Mouse (Mus musculus) gastrocnemius, postnatal 25 days (tissue): ENCODE results near the gene Ldlrad3. TPM values are rescaled to one million over a fixed set of nuclear protein-coding genes. Genes with fewer than 3 reads are reported as not detected.

ENCODE experiments used
- DNase-seq: peaks from one replicate; pipeline ENCODE4 v3.0.0; 2022
- long read RNA-seq, 2 experiments: library from polyadenylated mRNA; stranded (forward); transcript quantifications; one replicate each; pipeline ENCODE4 v2.0.0; 2021
- total RNA-seq, 2 experiments: library from RNA; stranded (reverse); gene quantifications; 1 replicate in 1 of 2; 2 replicates in 1 of 2; pipeline ENCODE4 v1.2.3; 2021

The Ldlrad3 gene
- 1 to 10 TPM; 4.2 to 6.4 TPM for total RNA-seq
- long read RNA-seq, experiment 1, partial matches to known transcripts: 0 of 3 reads
- long read RNA-seq, experiment 1, other reads (novel, unspliced or antisense): 2 of 3 reads
- long read RNA-seq, experiment 2, partial matches to known transcripts: 1 of 4 reads
- long read RNA-seq, experiment 2, other reads (novel, unspliced or antisense): 2 of 4 reads

DNA sequence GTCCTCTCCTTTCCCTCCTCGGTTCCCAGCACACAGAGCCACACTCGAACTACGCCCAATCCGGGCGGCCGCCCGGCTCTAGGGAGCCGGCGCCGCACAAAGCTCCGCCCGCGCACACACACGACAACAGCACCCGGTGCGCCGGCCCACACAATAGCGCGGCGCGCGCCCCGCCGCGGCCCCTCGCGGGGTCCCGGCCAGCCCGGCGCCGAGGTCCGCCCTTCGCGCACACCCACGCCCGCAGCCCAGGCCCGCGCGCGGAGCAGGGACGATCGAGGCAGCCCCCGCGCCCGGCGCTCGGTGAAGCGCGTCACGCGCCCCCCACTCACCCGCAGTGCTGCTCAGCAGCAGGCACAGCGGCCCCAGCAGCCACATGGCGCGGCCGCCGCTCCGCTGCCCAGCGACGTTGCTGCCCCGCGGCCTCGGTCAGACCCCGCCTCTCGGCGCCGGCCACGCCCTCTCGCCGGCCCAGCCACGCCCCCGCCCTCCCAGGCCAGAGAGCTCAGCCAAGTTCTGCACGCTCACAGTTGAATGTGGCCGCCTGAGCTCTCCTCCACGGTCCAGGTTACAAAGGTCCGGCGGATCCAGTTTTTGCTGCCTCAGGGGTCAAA lies at the start of gene Ldlrad3:
TSS of gene Ldlrad3 (minus strand) at position 435 of the 611 bp plus-strand sequence.
- DNase-seq: peak; percentile 93

GRCm38 (mm10) chr2:102231470-102231869 lies 45.3 kb upstream of the Ldlrad3 start:
- peak; percentile 37 for DNase-seq

- DNase-seq: peak; percentile 58
Observed at GRCm38 (mm10) chr2:102229126-102229525, 42.9 kb upstream of the Ldlrad3 start.

- peak; percentile 12 for DNase-seq
Observed at GRCm38 (mm10) chr2:102228331-102228730, 42.1 kb upstream of the Ldlrad3 start.

DNA sequence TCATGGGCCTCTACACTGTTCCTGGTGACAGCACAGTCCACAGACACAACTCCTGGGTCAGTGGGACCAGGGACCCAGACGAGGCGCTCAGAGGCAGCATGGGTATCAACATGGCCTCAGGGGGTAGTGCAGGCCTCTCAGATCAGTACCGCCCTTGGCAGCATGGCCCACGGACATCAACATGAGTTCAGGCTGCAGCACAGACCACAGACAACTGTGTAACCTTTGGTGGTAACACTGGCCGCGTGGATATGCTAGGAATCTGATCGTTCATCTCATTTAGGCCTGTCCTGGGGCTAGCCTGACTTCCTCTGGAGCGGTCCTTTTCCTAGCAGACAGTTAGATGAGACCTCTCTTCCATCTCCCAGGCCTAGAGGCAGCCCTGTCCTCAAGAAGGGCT lies 41.7 kb upstream of the Ldlrad3 start:
- no peak for DNase-seq

GRCm38 (mm10) chr2:102226274-102226673 lies 40.1 kb upstream of the Ldlrad3 start:
- DNase-seq: no peak

GRCm38 (mm10) chr2:102223355-102224128 lies 37.4 kb upstream of the Ldlrad3 start:
- no peak for DNase-seq

DNA sequence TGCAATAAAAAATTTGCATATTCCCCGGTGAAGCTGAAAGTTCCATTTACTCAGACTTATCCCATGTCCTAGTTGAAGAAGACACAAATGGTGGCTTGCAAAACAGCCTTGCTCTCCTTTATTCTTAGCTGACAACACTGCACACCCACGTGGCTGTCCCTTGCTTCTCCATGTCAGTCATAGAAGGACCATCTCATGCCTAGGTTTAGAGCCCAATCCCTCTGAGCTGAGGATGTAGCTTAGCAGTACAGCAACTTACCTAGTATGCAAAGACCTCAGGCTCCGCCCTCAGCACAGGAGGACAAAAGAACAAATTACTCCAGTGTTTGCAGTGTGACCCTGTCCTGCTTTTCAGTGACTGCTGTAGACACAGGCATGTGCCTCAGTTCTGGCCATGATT lies 36.6 kb upstream of the Ldlrad3 start:
- no peak for DNase-seq

GRCm38 (mm10) chr2:102216817-102217216 lies 30.6 kb upstream of the Ldlrad3 start:
- no peak for DNase-seq

- no peak for DNase-seq
Observed at GRCm38 (mm10) chr2:102212096-102212495, 25.9 kb upstream of the Ldlrad3 start.

DNA sequence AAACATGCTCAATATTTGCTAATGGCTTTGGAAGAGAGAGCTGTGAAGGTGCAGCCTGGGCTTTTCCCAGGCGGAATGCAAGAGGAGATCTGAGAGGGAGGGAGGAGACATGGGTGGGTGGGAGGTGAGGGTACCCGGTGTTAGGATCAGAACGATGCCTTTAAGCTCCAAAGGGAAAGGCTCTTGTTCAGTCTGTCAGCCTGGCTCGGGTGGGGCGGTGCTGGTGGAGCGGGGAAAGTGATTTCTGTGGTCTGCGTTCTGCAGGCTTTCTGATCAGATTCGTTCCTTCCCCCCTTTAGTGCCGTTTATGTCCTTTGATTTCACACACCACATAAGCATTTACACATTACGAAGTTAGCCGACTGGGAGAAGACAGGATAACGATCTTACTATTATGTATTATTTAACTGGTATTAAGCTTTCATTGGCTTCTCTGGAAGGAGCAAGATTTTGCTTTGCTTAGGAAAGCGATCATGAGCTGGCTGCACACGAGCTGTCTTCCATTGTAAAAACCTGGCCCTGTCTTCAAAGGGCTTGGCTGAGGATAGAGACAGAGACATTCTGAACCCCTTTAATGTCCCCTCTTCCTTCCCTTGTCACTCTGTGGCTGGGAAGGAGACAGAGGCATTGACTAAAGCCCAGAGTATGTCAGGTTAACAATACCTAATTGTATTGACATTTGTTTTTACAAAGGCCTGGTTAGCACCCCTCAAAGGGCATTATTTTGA lies 19.7 kb upstream of the Ldlrad3 start:
- DNase-seq: no peak

GRCm38 (mm10) chr2:102203478-102203877 lies 17.3 kb upstream of the Ldlrad3 start:
- DNase-seq: no peak

DNA sequence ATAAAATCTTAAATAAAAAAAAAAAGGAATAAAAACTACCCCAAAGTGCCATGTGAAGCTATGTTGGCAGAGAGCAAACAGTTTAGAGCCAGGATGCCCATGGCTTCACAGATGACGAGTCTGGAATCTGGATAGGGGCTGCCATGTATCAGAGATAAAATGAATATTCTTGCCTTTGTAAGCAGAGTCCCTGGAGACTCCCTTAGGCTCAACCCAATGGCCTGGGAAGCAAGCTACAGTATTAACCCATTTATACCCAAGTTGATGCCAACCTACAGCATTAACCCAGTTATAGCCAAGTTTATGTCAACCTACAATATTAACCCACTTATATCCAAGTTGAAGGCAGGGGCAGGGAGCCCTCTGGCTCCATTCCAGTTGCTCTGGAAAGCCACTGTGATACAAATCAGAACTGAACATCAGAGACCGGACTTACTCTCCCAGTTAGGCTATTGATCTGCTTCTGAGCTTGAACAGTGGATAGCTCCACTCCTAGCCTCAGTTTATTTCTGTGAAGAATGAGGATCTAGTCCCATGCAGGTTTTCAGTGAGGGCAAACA lies 16.1 kb upstream of the Ldlrad3 start:
- DNase-seq: no peak

DNA sequence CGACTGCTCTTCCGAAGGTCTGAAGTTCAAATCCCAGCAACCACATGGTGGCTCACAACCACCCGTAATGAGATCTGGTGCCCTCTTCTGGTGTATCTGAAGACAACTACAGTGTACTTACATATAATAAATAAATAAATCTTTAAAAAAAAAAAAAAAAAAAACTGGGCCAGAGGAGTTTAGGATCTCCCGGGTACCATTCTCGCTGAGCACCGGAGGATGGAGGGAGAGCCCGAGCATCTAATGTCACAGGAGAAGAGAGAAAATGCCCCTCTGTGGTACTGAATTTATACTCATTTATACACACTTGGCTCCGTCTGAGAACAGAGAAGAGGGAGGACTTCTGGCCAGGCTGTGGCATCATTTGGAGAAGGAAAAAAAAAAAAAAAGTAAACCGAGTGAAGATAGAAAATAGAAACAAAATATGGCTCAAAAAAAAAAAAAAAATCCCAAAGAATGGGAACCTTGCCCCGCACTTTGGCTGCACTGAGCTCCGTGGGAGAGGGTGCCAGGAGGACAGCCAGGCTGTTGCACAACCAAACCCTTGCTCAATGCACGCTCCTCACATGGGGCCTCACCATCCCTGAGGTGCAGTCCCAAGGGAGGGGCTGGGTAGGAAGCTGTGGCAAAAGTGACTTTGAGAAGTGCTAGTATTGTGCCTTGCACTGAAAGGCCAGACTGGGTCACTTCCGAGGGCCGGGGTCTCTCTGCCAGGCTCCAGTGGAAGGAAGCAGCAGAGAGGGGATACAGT lies 15.2 kb upstream of the Ldlrad3 start:
- peak; percentile 48 for DNase-seq

DNA sequence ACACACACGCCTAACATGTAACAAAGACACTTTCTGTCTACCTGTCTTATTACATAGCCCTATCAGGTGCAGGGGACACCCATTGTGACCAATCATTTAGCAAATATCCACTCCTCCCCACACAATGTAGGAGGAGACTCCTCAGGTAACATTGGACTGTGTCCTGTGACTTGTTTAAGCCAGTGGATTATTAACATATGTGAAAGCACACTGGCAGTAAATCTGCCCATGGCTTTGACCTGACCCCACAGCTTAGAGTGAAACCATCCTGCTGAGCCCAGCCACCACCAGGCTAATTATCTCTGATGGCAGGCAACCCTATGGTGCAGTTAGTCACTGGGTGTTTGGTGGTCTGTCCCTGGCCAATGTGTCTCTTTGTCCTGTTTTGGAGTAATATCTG lies 11.1 kb upstream of the Ldlrad3 start:
- no peak for DNase-seq

DNA sequence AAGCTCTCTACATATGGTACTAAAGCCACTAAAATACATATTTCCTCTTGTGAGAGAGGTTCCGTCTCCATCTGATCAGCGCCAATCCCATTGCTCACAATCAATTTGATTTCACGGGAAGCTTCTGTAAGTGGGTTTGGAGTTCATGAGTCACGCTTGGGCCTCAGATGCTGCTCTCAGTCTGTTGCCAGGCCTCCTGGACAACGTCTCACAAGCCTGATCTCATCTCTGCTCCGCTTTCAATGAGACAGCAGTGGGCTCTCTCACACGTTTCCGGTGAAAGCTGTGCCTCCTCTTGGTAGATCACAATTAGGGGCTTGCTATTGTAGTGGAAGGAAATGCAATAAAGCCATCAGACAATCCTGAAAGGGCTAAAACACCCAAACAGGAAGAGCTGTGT lies 10.5 kb upstream of the Ldlrad3 start:
- peak; percentile 45 for DNase-seq

DNA sequence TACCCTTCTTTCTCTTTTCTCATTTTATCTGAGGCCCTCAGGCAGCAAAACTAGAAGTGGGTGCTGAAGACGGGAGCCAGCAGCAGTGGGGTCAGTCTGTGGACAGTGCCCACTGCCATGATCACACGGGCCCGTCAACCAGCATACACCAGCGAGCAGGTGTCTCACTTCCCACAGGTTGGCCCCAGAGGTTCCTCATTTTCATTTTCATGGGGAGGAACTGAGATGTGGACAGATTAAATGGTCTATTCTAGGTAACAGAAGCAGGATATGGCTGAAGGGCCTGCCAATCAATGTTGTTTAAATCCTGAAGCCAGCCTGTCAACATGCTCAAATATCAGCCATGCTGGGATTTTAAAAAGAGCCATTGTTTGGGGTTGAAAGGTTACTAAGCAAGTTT lies 9.3 kb upstream of the Ldlrad3 start:
- DNase-seq: no peak

- no peak for DNase-seq
Observed at GRCm38 (mm10) chr2:102194247-102194646, 8.1 kb upstream of the Ldlrad3 start.

GRCm38 (mm10) chr2:102192943-102193820 lies 7.0 kb upstream of the Ldlrad3 start:
- DNase-seq: peak; percentile 76

DNA sequence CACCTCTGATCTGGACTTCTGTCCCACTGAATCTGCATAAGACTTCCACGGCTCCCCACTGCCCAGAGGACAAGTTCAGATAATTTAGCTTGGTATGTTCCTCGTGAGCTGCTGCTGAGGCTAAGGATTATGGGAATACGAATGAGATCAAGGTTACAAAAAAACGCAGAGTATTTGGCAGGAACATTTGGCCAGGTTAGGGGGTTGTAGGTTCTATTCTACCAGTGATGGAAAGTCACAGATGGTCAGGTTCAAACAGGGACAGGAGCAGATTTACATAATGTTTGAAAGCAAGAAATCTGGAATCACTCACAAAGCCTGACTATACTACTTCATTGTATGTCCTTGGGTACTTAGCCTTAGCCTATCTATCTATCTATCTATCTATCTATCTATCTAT lies 5.6 kb upstream of the Ldlrad3 start:
- DNase-seq: no peak

- no peak for DNase-seq
Observed at GRCm38 (mm10) chr2:102190956-102191355, 4.8 kb upstream of the Ldlrad3 start.
